Mouse (Mus musculus): Measurements from ENCODE around the gene Mylk4. TPM values are rescaled to one million over a fixed set of nuclear protein-coding genes. Genes with fewer than 3 reads are reported as not detected.

Mylk4 gene
- polyA plus RNA-seq, 1 experiment from 2014 or later: not detected

DNA sequence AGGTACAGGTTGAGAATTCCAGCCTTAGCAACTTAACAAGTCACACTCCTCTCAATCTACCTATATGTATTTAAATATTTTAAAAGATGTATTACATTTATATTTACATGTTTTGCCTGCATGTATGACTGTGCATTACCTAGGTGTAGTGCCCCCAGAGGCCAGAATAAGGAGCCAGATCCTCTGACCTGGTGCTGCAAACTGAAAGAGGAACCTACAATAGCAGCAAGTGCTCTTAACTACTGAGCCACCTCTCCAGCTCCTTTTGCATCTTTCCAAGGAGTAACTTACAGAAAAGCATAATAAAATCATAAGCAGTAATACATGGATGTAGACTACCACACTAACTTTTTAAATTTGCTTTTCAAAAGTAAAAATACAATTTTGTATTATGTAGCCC, 17.1 kb upstream of the Mylk4 start:
- H3K4me3 ChIP-seq (ENCODE audit: low read depth, low read length): peak overlapping the region; percentile 75

DNA sequence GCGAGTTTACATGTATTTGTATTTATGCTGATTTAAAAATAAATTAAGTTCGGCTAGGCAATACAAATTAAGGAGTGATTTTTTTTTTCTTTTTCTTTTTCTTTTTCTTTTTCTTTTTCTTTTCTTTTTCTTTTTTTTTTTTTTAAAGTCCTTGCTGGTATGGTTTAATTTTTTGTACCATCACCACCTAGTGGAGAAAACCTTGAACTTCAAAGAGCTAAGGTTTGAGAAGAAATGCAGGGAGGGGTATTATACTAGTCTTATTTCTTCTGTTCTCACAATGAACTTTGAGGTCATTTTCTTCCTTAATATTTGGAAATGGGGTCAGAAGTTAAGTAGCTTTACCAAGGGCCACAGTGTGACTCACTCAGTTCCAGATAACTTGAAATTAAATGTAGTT, 15.4 kb upstream of the Mylk4 start:
- no peak overlapping the region for H3K9ac ChIP-seq (ENCODE audit: low read depth, low read length)
- H3K4me3 ChIP-seq (ENCODE audit: low read depth, low read length): no peak overlapping the region
- 66% methylated on average over 2 of the region's 2 CpGs for WGBS
- no peaks in the 10 kb centered on the region for H3K27me3 ChIP-seq (replicated peaks; ENCODE audit: control insufficient read depth, insufficient read depth, low read length)
- H3K4me2 ChIP-seq (replicated peaks; ENCODE audit: low read depth): no peak overlapping the region
- no peaks in the 10 kb centered on the region for H3K4me1 ChIP-seq (replicated peaks; ENCODE audit: control insufficient read depth, insufficient read depth, low read length)
- ATAC-seq: no peak
- no peak overlapping the region for H3K27ac ChIP-seq (ENCODE audit: low read depth, low read length)
- peak; percentile 43 for TF ChIP-seq CTCF (IDR thresholded peaks at IDR 0.05; ENCODE audit: low read depth)
- H3K36me3 ChIP-seq (ENCODE audit: control insufficient read depth, insufficient read depth): no peaks in the 10 kb centered on the region
- no peaks in the 10 kb centered on the region for H3K9me3 ChIP-seq (ENCODE audit: control insufficient read depth)

More for the DNA sequence above, 17.1 kb upstream of the Mylk4 start:
- no peaks in the 10 kb centered on the region for H3K9me3 ChIP-seq (ENCODE audit: control insufficient read depth)
- H3K4me1 ChIP-seq (replicated peaks; ENCODE audit: control insufficient read depth, insufficient read depth, low read length): no peaks in the 10 kb centered on the region
- no peaks in the 10 kb centered on the region; the same call in 1 of the 2 replicates for H3K36me3 ChIP-seq (ENCODE audit: control insufficient read depth, insufficient read depth)
- ATAC-seq: no peak
- H3K9ac ChIP-seq (ENCODE audit: low read depth, low read length): no peak overlapping the region
- peak overlapping the region; percentile 76 for H3K4me2 ChIP-seq (replicated peaks; ENCODE audit: low read depth)
- H3K27me3 ChIP-seq (replicated peaks; ENCODE audit: control insufficient read depth, insufficient read depth, low read length): no peaks in the 10 kb centered on the region
- H3K27ac ChIP-seq (ENCODE audit: low read depth, low read length): peak overlapping the region; percentile 73
- TF ChIP-seq CTCF (IDR thresholded peaks at IDR 0.05; ENCODE audit: low read depth): peak; percentile 63

DNA sequence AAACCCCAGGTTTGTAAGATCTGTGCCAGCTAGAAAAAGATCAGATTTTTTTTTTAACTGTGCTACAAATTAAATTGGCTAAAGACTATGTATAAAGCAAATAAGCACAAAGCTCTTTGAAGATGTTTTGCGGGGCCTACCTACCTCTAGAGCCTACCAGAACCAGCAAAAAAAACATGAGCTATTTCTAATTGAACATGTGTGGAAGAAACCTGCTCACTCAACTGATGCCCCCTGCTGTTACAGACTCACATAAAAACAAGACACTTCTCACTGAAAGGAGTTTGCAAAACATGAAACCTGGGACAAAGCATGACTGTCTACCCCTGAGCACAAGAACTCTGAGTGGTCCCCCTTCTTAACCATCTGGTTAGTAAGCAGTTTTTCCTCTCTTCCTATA, 13.3 kb upstream of the Mylk4 start:
- no peak overlapping the region for H3K4me2 ChIP-seq (replicated peaks; ENCODE audit: low read depth)
- no peak for ATAC-seq
- TF ChIP-seq CTCF (IDR thresholded peaks at IDR 0.05; ENCODE audit: low read depth): peak; percentile 33
- no peaks in the 10 kb centered on the region for H3K9me3 ChIP-seq (ENCODE audit: control insufficient read depth)
- H3K9ac ChIP-seq (ENCODE audit: low read depth, low read length): no peak overlapping the region
- WGBS: 92% methylated on average over 1 of the region's 1 CpGs
- no peaks in the 10 kb centered on the region for H3K27me3 ChIP-seq (replicated peaks; ENCODE audit: control insufficient read depth, insufficient read depth, low read length)
- H3K4me1 ChIP-seq (replicated peaks; ENCODE audit: control insufficient read depth, insufficient read depth, low read length): no peaks in the 10 kb centered on the region
- no peaks in the 10 kb centered on the region for H3K36me3 ChIP-seq (ENCODE audit: control insufficient read depth, insufficient read depth)
- H3K4me3 ChIP-seq (ENCODE audit: low read depth, low read length): no peak overlapping the region
- no peak overlapping the region for H3K27ac ChIP-seq (ENCODE audit: low read depth, low read length)

DNA sequence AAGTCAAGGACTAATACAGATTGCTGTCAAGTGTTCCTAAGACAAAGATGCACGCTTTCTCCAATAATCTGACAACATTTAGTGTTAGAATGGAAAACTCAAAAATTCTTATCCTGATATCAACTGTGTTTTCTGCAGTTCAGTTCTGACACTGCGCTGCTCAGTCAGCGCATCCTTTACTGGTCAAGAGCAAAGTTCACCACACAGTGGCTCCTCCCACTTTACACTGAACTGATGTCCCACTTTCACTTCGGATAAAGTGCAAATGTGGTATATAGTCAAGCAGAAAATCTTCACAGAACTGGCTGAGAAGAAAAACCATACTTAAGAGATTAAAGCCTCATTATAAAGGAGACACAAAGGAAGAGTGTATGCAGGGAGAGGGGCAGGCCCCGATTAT, 11.4 kb upstream of the Mylk4 start:
- Histone ChIP-seq H3K36me3 (ENCODE audit: control insufficient read depth, insufficient read depth) (no peaks in the 10 kb centered on the region), H3K27ac (ENCODE audit: low read depth, low read length) (no peak overlapping the region), H3K4me2 (replicated peaks; ENCODE audit: low read depth) (no peak overlapping the region), H3K9ac (ENCODE audit: low read depth, low read length) (no peak overlapping the region), H3K4me3 (ENCODE audit: low read depth, low read length) (no peak overlapping the region), H3K27me3 (replicated peaks; ENCODE audit: control insufficient read depth, insufficient read depth, low read length) (no peaks in the 10 kb centered on the region), H3K4me1 (replicated peaks; ENCODE audit: control insufficient read depth, insufficient read depth, low read length) (no peaks in the 10 kb centered on the region), H3K9me3 (ENCODE audit: control insufficient read depth) (no peaks in the 10 kb centered on the region)
- no peak for TF ChIP-seq CTCF (IDR thresholded peaks at IDR 0.05; ENCODE audit: low read depth)
- peak; percentile 59; the same call in 1 of the 2 replicates for ATAC-seq
- 77% methylated on average over 5 of the region's 5 CpGs for WGBS

DNA sequence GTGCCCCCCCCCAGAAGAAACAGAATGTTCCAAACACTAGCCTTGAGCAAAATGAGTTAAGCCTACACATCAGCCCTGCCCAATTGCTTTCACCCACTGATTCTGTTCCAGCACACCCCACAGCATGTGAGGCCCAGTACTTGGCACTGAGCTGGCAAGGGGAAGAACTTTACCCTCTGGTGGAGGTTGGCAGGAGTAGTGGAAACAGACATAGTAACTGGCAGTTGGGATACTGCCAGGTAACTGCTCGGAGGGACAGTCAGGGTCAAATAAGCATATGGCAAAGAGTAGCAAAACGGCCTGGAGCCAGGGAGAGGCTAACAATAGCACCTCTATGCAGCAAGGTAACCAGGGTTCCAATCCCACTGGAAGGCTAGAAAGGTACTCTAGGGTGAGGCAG, 10.9 kb upstream of the Mylk4 start:
- Histone ChIP-seq H3K4me3 (ENCODE audit: low read depth, low read length) (no peak overlapping the region), H3K36me3 (ENCODE audit: control insufficient read depth, insufficient read depth) (no peaks in the 10 kb centered on the region), H3K9ac (ENCODE audit: low read depth, low read length) (no peak overlapping the region), H3K4me2 (replicated peaks; ENCODE audit: low read depth) (no peak overlapping the region), H3K27ac (ENCODE audit: low read depth, low read length) (no peak overlapping the region), H3K4me1 (replicated peaks; ENCODE audit: control insufficient read depth, insufficient read depth, low read length) (no peaks in the 10 kb centered on the region), H3K27me3 (replicated peaks; ENCODE audit: control insufficient read depth, insufficient read depth, low read length) (no peaks in the 10 kb centered on the region), H3K9me3 (ENCODE audit: control insufficient read depth) (no peaks in the 10 kb centered on the region)
- ATAC-seq: peak; percentile 31
- no peak for TF ChIP-seq CTCF (IDR thresholded peaks at IDR 0.05; ENCODE audit: low read depth)
- WGBS: 58% methylated on average over 2 of the region's 2 CpGs

- Histone ChIP-seq H3K27ac (ENCODE audit: low read depth, low read length) (no peak overlapping the region), H3K9ac (ENCODE audit: low read depth, low read length) (no peak overlapping the region), H3K9me3 (ENCODE audit: control insufficient read depth) (no peaks in the 10 kb centered on the region), H3K27me3 (replicated peaks; ENCODE audit: control insufficient read depth, insufficient read depth, low read length) (no peaks in the 10 kb centered on the region), H3K4me1 (replicated peaks; ENCODE audit: control insufficient read depth, insufficient read depth, low read length) (no peaks in the 10 kb centered on the region), H3K4me2 (replicated peaks; ENCODE audit: low read depth) (no peak overlapping the region), H3K4me3 (ENCODE audit: low read depth, low read length) (no peak overlapping the region), H3K36me3 (ENCODE audit: control insufficient read depth, insufficient read depth) (no peaks in the 10 kb centered on the region)
- TF ChIP-seq CTCF (IDR thresholded peaks at IDR 0.05; ENCODE audit: low read depth): no peak
- WGBS: 75% methylated on average over 4 of the region's 4 CpGs
- ATAC-seq: no peak
These were observed 6.0 kb upstream of the Mylk4 start for GRCm38 (mm10) chr13:32789781-32790180.

GRCm38 (mm10) chr13:32787584-32787983, 3.8 kb upstream of the Mylk4 start:
- no peak for TF ChIP-seq CTCF (IDR thresholded peaks at IDR 0.05; ENCODE audit: low read depth)
- H3K27me3 ChIP-seq (replicated peaks; ENCODE audit: control insufficient read depth, insufficient read depth, low read length): no peaks in the 10 kb centered on the region
- no peak overlapping the region for H3K27ac ChIP-seq (ENCODE audit: low read depth, low read length)
- ATAC-seq: no peak
- H3K4me1 ChIP-seq (replicated peaks; ENCODE audit: control insufficient read depth, insufficient read depth, low read length): no peaks in the 10 kb centered on the region
- no peak overlapping the region for H3K4me2 ChIP-seq (replicated peaks; ENCODE audit: low read depth)
- H3K9me3 ChIP-seq (ENCODE audit: control insufficient read depth): no peaks in the 10 kb centered on the region
- no peak overlapping the region for H3K4me3 ChIP-seq (ENCODE audit: low read depth, low read length)
- H3K9ac ChIP-seq (ENCODE audit: low read depth, low read length): no peak overlapping the region
- WGBS: 71% methylated on average over 2 of the region's 2 CpGs
- H3K36me3 ChIP-seq (ENCODE audit: control insufficient read depth, insufficient read depth): no peaks in the 10 kb centered on the region
